Mouse (Mus musculus): ENCODE results near the gene Sh2b2. TPM values are rescaled to one million over a fixed set of nuclear protein-coding genes. Genes with fewer than 3 reads are reported as not detected.

Sh2b2 gene
- polyA plus RNA-seq (2015; fragmentation: Nextera tagmentation; extraction: Ambion mirVana), result 20.3 and 25.6 TPM in 2 replicates

- WGBS, result 86% methylated on average over 2 of the region's 2 CpGs
- Histone ChIP-seq H3K9me3 (no peaks in the 10 kb centered on the region), H3K27ac (peak within 1 kb of the TSS; percentile 93)
These were observed at the start of gene Sh2b2 for GRCm38 (mm10) chr5:136246452-136246838. Gene Sh2b2 (minus strand): TSS chr5:136246556.

DNA sequence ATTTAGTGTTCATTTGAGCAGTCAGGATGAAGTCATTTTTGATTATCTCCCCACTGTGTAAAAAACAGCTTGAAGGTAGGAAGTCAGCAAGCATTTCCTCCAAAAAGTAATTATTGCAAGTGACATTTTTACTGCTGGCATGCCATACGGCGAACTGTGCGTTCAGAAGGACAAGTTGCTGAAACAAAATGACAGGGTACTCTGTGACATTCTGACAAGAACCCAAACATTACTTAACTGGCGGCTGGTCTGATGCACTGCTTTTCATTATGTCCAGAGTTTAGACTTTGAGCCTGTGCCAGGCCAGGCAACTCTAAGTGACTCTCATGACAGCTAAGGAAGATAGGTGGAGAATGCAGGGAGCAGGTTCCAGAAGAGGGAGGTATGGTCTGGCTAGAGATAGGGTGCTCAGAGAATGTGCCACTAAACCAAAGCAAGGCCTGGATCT, 46.6 kb upstream of the Sh2b2 start:
- no peak overlapping the region for H3K4me3 ChIP-seq (replicated peaks)
- H3K9me3 ChIP-seq, result no peaks in the 10 kb centered on the region
- WGBS, result 83% methylated on average over 4 of the region's 4 CpGs
- H3K27me3 ChIP-seq, result no peaks in the 10 kb centered on the region
- peaks cover 31% of the 10 kb centered on the region for H3K4me1 ChIP-seq (replicated peaks)
- no peak overlapping the region for H3K9ac ChIP-seq (replicated peaks)
- no peak for ATAC-seq
- no peak overlapping the region for H3K4me2 ChIP-seq (replicated peaks)
- peaks cover 34% of the 10 kb centered on the region for H3K36me3 ChIP-seq
- peak overlapping the region; percentile 73 for H3K27ac ChIP-seq

More at GRCm38 (mm10) chr5:136246452-136246838, at the start of gene Sh2b2:
- peaks cover 31% of the 10 kb centered on the region for H3K4me1 ChIP-seq (replicated peaks)
- H3K9ac ChIP-seq (replicated peaks), result peak within 1 kb of the TSS; percentile 86
- H3K4me2 ChIP-seq (replicated peaks), result peak within 1 kb of the TSS; percentile 81
- peak within 1 kb of the TSS; percentile 77 for H3K4me3 ChIP-seq (replicated peaks)
- no peaks in the 10 kb centered on the region for H3K27me3 ChIP-seq
- peaks cover 22% of the 10 kb centered on the region for H3K36me3 ChIP-seq
- no peak for ATAC-seq

DNA sequence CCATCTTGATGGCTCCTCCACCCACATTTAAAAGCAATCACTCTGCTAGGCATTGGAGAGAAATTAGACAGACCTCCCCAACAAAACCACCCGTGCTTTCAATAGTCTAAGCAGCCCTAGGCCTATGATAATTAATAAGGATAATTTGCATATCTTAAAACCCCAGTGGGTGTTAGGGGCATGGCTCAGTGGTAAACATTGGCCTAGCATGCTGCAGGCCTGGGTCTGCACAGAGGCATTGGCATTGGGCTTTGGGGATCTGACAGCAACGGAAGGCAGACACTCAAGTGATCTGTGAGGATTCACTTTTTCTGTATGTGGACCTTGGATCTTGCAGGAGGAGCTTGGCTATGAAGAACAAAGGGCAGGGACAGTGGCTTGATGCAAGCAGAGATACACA, 46.0 kb upstream of the Sh2b2 start:
- Histone ChIP-seq H3K27me3 (no peaks in the 10 kb centered on the region), H3K9ac (replicated peaks) (no peak overlapping the region), H3K9me3 (no peaks in the 10 kb centered on the region), H3K27ac (peak overlapping the region; percentile 73), H3K4me2 (replicated peaks) (no peak overlapping the region), H3K36me3 (peaks cover 40% of the 10 kb centered on the region), H3K4me3 (replicated peaks) (no peak overlapping the region), H3K4me1 (replicated peaks) (peaks cover 25% of the 10 kb centered on the region)
- ATAC-seq, result 0 out of 2 replicates have a peak, but pooled peaks have one; percentile 56
- 61% methylated on average over 2 of the region's 2 CpGs for WGBS

- no peaks in the 10 kb centered on the region for H3K9me3 ChIP-seq
- 96% methylated on average over 2 of the region's 2 CpGs for WGBS
- no peak overlapping the region for H3K4me2 ChIP-seq (replicated peaks)
- peaks cover 46% of the 10 kb centered on the region for H3K36me3 ChIP-seq
- ATAC-seq, result no peak
- no peak overlapping the region for H3K27ac ChIP-seq
- no peak overlapping the region for H3K4me3 ChIP-seq (replicated peaks)
- no peaks in the 10 kb centered on the region for H3K27me3 ChIP-seq
- H3K4me1 ChIP-seq (replicated peaks), result peaks cover 19% of the 10 kb centered on the region
- H3K9ac ChIP-seq (replicated peaks), result no peak overlapping the region
These were observed 45.2 kb upstream of the Sh2b2 start for GRCm38 (mm10) chr5:136291562-136291961.

GRCm38 (mm10) chr5:136289776-136290175, 43.4 kb upstream of the Sh2b2 start:
- peaks cover 53% of the 10 kb centered on the region for H3K36me3 ChIP-seq

DNA sequence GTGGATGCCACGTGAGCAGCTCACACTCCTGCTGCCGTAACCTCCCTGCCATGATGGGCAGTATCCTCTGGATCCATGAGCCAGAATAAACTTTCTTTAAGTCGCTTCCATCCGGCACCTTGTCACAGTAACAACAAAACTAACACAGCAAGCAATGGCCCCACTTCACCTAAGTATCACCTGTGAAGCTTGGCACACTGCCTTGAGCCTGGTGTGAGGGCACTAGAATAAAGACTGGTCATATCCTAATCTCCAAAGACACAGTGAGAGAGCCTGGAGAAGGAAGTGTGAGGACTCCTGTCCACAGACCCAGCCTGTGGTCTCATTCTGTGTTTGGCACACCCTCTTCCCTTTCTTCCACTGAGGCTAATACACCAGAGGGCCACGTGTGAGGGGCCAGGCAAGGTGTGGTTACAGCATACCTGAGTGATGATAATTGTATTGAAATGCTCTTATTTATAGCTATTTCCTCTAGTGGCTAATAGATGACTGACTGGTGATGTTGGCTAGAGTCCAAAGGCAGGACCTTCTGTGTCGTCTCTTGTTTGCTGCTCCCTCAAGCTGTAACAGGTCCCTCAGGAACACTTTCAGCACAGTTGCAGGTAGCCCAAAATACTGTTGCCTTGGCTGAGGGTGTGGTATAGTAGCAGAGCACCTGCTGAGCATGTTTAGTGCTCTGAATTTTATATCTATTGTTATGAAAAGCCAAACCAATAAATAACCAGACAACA, 42.2 kb upstream of the Sh2b2 start:
- Histone ChIP-seq H3K4me3 (replicated peaks) (no peak overlapping the region), H3K27ac (no peak overlapping the region), H3K9me3 (no peaks in the 10 kb centered on the region), H3K36me3 (peaks cover 62% of the 10 kb centered on the region), H3K4me2 (replicated peaks) (no peak overlapping the region), H3K4me1 (replicated peaks) (peaks cover 14% of the 10 kb centered on the region), H3K9ac (replicated peaks) (no peak overlapping the region), H3K27me3 (no peaks in the 10 kb centered on the region)
- ATAC-seq, result no peak
- 89% methylated on average over 6 of the region's 6 CpGs for WGBS

More at GRCm38 (mm10) chr5:136289776-136290175, 43.4 kb upstream of the Sh2b2 start:
- Histone ChIP-seq H3K4me2 (replicated peaks) (no peak overlapping the region), H3K27me3 (no peaks in the 10 kb centered on the region), H3K4me3 (replicated peaks) (no peak overlapping the region), H3K9ac (replicated peaks) (no peak overlapping the region), H3K4me1 (replicated peaks) (peaks cover 15% of the 10 kb centered on the region), H3K27ac (no peak overlapping the region), H3K9me3 (no peaks in the 10 kb centered on the region)
- WGBS, result 97% methylated on average over 3 of the region's 3 CpGs
- ATAC-seq, result no peak

GRCm38 (mm10) chr5:136286566-136286965, 40.2 kb upstream of the Sh2b2 start:
- peaks cover 81% of the 10 kb centered on the region for H3K36me3 ChIP-seq
- no peak overlapping the region for H3K4me2 ChIP-seq (replicated peaks)
- ATAC-seq, result no peak
- H3K9ac ChIP-seq (replicated peaks), result no peak overlapping the region
- no peaks in the 10 kb centered on the region for H3K27me3 ChIP-seq
- 88% methylated on average over 6 of the region's 6 CpGs for WGBS
- H3K27ac ChIP-seq, result no peak overlapping the region
- no peak overlapping the region for H3K4me3 ChIP-seq (replicated peaks)
- no peaks in the 10 kb centered on the region for H3K4me1 ChIP-seq (replicated peaks)
- H3K9me3 ChIP-seq, result no peaks in the 10 kb centered on the region

DNA sequence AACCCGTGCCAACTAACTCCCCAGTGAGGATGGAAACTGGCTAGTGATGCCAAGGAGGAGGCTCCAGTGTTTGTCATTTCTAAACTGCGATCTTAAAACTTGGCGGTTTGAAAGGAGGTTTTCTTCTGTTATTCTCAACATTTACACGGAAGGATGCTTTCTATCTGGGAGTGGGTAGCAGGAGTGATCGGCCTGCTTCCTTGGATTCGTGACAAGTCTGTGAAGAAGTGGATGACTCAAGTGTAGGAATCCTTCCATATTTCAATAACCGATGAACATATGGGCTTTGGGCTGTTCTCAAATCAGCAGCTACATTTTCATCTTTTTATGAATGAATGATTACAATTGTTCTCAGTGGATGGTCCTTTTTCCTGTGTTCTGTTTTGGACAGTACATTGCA, 38.8 kb upstream of the Sh2b2 start:
- Histone ChIP-seq H3K9ac (replicated peaks) (no peak overlapping the region), H3K27ac (no peak overlapping the region), H3K4me2 (replicated peaks) (no peak overlapping the region), H3K36me3 (peaks cover 84% of the 10 kb centered on the region), H3K4me3 (replicated peaks) (no peak overlapping the region), H3K4me1 (replicated peaks) (no peaks in the 10 kb centered on the region), H3K27me3 (no peaks in the 10 kb centered on the region), H3K9me3 (no peaks in the 10 kb centered on the region)
- no peak for ATAC-seq
- WGBS, result 96% methylated on average over 7 of the region's 7 CpGs

DNA sequence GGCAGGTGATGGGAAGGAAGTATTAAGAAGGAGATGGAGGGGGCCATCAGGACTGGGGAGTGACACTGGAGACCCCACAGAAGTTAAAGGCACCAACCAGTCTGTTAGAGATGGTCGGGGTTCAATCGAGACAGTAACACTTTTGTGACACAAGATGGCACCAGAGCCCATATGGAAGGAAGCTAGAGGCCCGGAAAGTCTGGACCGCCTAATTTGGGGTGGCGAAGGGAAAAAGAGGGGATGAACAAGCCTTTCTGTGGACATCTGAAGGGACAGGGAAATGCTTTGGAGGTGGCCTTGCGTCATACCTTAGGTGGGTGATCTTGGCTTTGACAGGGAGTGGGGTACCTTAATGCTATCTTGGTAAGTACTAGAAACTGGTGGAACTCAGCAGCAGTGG, 35.0 kb upstream of the Sh2b2 start:
- Histone ChIP-seq H3K9ac (replicated peaks) (no peak overlapping the region), H3K9me3 (no peaks in the 10 kb centered on the region), H3K36me3 (peaks cover 97% of the 10 kb centered on the region), H3K4me3 (replicated peaks) (no peak overlapping the region), H3K27ac (no peak overlapping the region), H3K27me3 (no peaks in the 10 kb centered on the region), H3K4me1 (replicated peaks) (no peaks in the 10 kb centered on the region), H3K4me2 (replicated peaks) (no peak overlapping the region)
- ATAC-seq, result no peak
- 66% methylated on average over 6 of the region's 6 CpGs for WGBS

DNA sequence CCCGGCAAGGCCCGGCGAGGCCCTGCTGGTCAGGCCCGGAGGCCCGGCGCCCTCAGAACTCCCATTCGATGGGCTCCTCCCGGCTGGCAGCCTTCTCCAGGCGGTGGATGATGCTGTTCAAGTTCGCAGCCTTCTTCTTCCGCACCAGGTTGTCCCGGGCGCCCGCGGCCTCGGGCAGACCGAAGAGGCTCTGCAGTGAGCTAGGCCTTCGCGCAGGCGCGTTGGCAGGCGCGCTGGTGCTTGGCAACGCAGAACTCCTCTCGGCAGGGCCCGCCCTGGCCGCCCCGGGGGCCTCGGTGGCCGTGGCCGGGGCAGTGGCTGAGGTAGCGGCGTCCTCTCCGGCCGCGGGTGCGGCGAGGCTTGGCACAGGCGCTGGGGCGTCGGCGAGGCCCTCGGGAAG, 28.4 kb upstream of the Sh2b2 start:
- peaks cover 72% of the 10 kb centered on the region for H3K36me3 ChIP-seq
- no peak overlapping the region for H3K4me2 ChIP-seq (replicated peaks)
- H3K4me1 ChIP-seq (replicated peaks), result no peaks in the 10 kb centered on the region
- H3K27ac ChIP-seq, result no peak overlapping the region
- no peak for ATAC-seq
- WGBS, result 92% methylated on average over 43 of the region's 43 CpGs
- no peak overlapping the region for H3K9ac ChIP-seq (replicated peaks)
- H3K27me3 ChIP-seq, result no peaks in the 10 kb centered on the region
- H3K4me3 ChIP-seq (replicated peaks), result no peak overlapping the region
- no peaks in the 10 kb centered on the region for H3K9me3 ChIP-seq

GRCm38 (mm10) chr5:136269937-136270336, 23.6 kb upstream of the Sh2b2 start:
- no peak overlapping the region for H3K9ac ChIP-seq (replicated peaks)
- H3K4me1 ChIP-seq (replicated peaks), result no peaks in the 10 kb centered on the region
- H3K4me2 ChIP-seq (replicated peaks), result no peak overlapping the region
- peaks cover 24% of the 10 kb centered on the region for H3K36me3 ChIP-seq
- no peaks in the 10 kb centered on the region for H3K9me3 ChIP-seq
- ATAC-seq, result no peak
- H3K4me3 ChIP-seq (replicated peaks), result no peak overlapping the region
- WGBS, result 86% methylated on average over 4 of the region's 4 CpGs
- no peaks in the 10 kb centered on the region for H3K27me3 ChIP-seq
- H3K27ac ChIP-seq, result no peak overlapping the region

DNA sequence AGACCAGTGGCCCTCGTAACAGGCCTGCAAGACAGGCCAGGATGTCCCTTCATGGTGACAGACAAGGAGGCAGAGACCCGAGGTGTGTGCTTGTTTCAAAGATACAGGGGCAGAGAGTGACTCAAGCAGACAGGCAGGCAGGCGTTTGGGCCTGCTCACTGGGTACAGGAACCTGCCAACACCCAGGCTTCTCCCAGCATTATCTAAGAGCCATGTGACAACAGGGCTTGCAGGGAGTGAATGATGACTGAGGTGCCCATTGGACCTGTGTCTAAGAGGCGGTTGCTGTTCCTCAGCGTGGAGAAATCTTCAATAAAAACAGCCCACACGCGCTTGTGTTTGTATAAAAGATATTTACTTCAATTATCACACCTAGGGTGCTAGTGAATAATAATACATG, 19.7 kb upstream of the Sh2b2 start:
- no peaks in the 10 kb centered on the region for H3K9me3 ChIP-seq
- H3K36me3 ChIP-seq, result no peaks in the 10 kb centered on the region
- no peak for ATAC-seq
- no peak overlapping the region for H3K4me3 ChIP-seq (replicated peaks)
- H3K4me1 ChIP-seq (replicated peaks), result no peaks in the 10 kb centered on the region
- H3K4me2 ChIP-seq (replicated peaks), result no peak overlapping the region
- WGBS, result 85% methylated on average over 7 of the region's 7 CpGs
- H3K27me3 ChIP-seq, result no peaks in the 10 kb centered on the region
- no peak overlapping the region for H3K9ac ChIP-seq (replicated peaks)
- H3K27ac ChIP-seq, result no peak overlapping the region

- Histone ChIP-seq H3K4me3 (replicated peaks) (no peak overlapping the region), H3K27ac (no peak overlapping the region), H3K9ac (replicated peaks) (no peak overlapping the region), H3K9me3 (no peaks in the 10 kb centered on the region), H3K27me3 (no peaks in the 10 kb centered on the region), H3K36me3 (no peaks in the 10 kb centered on the region), H3K4me2 (replicated peaks) (no peak overlapping the region), H3K4me1 (replicated peaks) (no peaks in the 10 kb centered on the region)
- ATAC-seq, result no peak
- WGBS, result 87% methylated on average over 4 of the region's 4 CpGs
These were observed 17.0 kb upstream of the Sh2b2 start for GRCm38 (mm10) chr5:136263342-136263741.
